Mouse (Mus musculus): ENCODE measurements at regions not wholly inside any gene's neighbourhood (a gene's known extent, or its start where the extent isn't known, plus 50 kb on each side); places are given as distances from the start of the nearest gene placed in this dataset.

DNA sequence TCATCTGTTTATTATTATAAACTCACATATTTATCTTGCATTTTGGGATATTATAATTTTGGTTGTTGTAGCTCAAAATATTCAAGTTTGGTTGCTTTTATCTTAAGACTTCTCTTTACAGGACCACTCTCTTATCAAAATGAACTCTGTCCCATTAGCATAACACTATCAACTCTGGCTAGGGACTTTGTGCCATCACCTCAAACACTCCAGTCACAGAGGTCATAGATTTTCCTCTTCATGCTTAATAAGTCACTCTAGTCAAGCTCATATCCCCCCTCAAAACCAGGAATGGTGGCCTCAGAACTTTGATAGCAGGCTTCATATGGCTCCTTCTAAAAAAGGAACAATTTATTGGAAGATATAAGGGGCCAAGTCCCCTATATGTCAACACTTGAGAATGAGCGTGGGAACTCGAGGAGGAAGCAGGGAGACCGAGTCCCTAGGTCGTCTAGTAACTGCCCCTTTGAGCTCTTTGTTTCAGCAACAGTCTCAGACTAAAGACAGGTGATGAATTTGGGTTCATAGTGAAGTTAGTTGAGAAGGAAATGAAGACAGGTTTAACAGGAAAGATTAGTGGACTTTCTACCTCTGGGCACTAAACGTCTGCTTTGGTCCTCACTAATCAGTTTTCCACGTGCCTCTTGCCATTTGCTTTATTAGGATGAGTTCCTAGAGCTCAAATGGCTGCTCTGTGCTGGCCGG lies 565.4 kb upstream of the Pkn2 start:
- DNase-seq (ENCODE audit: low read depth, low spot score): no peak

DNA sequence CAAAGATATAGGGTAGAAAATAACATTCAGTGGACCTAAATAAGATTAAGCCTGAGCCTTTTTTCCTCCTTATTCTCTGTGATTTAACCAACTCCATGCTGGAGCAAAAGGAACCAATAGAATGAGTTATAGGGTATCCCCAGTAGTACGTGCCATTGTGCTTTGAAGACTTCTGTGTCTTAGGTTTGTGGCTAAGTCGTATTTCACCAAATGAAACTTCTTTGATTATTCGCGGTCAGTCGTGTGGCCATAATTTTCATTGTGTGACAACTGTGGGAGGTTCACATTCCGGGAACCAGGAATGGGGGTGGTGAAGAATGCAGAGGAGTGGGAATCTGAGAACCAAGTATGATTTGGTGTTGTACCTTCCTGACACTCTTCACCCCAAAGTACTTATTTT lies 535.6 kb upstream of the Pkn2 start:
- DNase-seq (ENCODE audit: low read depth, low spot score): no peak

DNA sequence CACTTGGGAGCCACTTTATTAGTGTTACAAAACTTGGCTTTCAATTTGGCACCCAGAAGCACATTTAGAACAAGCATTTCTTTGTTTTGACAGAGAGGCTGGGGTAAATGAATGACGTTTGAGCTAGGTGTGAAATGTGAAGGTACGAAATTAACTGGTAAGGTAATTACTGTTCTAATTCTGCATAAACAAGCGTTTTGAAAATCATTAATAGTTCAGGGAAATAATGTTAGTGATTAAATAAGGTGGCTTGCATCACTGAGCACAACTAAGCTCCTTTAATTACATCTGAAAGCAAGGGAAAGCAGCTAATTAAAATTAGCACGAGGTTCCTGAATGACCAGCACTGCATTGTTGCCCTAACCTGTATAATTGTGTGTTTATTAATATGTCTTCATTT lies 529.9 kb upstream of the Pkn2 start:
- DNase-seq (ENCODE audit: low read depth, low spot score): no peak

DNA sequence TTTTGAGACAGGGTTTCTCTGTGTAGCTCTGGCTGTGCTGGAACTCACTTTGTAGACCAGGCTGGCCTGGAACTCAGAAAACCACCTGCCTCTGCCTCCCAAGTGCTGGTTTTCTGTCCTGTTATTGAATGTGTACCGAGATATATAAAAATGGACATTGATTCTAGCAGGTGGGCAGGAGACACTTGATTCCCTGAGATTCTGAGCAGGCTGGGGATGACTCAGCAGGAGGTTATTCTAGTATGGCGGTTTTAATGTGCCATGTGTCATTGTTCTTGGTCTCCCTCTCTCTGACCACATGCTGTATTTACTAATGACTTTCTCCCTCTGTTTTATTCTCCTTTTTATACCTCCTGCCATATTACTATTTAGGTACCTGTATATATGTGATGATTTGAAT lies 517.2 kb upstream of the Pkn2 start:
- no peak for DNase-seq (ENCODE audit: low read depth, low spot score)

DNA sequence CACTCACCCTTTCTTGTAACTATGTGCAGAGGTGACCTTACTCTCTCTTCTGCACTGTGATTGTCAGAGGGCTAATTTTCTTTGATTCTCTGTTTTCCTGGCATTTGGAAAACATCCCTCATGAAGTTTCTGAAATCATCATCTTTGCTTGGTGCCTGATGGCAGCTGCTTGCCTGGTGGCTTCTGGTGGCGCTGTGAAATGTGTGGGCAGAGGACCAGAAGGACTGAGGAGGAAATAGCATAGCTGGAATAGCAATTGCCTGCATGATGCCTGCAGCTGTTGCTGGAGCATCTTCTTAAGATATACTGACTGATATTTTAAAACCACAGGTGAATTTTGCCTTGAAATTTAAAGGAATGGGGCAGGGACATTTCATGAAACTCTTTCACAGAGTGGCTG lies 502.6 kb upstream of the Pkn2 start:
- peak; percentile 93 for DNase-seq (ENCODE audit: low read depth, low spot score)

DNA sequence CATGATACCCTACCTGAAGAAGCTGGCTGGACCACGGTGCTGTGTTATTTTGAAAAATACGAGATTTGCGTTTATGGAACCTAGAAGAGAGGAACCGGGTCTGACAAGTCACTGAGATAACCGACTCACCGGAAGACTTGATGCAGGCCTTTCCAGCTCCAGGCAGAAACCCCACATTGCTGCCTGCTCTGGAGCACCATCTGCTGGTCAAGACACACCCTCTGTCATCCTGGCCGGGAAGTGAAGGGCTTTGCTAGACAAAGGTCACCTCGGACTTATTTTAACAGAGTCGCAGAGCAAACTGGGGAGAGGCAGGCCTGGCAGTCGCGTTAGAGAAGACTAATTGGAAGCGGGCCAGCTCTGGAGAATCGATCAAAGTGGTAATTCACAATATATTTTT lies 497.4 kb upstream of the Pkn2 start:
- peak; percentile 86 for DNase-seq (ENCODE audit: low read depth, low spot score)

DNA sequence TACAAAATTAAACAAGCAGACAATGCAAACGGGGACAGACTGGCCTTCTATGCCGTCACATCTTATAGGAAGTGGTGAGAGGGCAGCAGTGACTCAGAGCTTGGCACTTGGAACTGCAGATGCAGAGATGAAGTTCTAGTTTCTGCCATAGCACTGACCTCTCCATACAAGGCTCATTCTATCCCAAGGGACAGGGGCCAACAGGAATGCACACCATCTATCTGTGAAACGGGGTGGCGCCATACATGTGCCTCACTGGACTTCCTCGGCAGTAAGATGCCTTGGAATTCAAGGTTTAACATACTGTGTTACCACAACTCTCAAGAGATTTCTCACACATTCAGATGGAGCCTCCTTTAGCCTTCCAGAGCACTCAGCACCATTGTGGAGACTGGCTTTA lies 495.6 kb upstream of the Pkn2 start:
- no peak for DNase-seq (ENCODE audit: low read depth, low spot score)

DNA sequence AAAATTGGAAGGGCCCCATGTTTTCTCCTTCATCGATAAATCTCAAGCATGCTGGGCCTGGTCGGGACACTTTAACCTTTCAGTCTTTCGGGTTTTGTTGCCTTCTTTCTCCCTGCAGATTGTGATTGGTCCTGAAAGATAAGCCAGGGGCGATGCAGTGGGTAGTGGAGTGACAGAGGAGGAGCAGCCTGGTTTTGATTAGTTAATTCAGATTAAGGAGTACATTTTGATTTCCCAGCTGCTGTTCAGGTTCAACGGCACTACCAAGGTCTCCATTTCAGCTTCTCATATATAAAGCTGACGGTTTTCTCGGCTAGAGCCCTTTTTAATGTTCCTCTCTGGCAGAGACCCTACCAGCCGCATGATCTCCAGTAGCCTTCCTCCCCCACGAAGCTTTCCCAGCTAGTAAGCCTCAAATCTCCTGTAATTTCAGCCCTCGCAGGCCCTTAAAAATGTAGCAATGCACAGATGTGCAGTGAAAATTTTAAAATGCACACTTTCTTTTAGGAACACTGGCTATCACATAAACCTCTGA lies 493.8 kb upstream of the Pkn2 start:
- DNase-seq (ENCODE audit: low read depth, low spot score): no peak

DNA sequence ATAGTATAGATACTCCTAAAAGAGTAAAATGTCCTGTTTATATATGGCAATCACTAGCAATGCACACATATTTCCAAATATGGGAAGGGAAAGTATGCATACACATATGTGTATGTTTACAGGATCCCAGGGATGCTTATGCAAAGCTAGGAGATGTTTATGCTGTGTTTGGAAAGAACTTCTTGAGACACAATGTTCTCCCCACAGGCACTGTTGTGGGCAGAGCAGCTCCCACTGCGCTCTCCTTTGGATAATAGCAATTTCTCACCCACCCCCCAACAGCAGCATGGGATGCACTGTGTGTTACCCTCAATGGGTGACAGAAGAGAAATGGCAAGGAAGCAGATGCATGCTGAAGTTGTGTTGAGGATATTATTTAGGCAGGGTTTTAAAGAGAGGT lies 491.7 kb upstream of the Pkn2 start:
- DNase-seq (ENCODE audit: low read depth, low spot score): no peak

DNA sequence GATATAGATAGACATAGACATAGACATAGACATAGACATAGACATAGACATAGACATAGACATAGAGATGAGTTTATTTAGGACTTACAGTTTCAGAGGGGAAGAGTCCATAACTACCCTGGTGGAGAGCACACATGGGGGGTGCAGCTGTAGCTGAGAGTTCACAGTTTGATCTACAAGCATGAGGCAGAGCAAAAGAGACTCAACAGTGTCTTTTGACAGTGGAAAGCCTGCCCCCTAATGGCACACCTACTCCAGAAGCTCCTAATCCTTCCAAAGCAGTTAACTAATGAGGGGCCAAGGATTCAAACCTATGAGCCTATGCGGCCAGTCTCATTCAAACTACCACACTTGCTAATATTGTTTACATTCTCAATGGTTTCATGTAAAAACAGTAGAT lies 487.2 kb upstream of the Pkn2 start:
- no peak for DNase-seq (ENCODE audit: low read depth, low spot score)

DNA sequence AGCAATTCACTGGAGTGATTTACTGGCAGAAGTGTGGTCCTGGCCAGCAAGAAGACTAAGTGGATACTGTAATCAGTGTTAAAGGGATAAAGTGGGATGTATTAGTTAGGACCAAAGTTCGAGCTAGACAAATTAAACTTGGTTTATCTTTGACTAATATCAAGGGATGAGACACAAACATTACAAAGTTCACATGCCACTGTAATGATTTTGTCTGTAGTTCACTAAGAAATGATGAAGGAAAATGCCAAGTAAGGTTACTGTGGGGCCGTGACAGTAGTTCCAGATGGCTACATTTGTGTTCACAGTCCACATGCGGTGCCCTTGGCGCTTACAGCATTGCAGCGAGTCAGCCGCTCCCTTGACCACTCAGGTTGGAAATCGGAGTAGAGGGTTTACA lies 458.2 kb upstream of the Pkn2 start:
- no peak for DNase-seq (ENCODE audit: low read depth, low spot score)

DNA sequence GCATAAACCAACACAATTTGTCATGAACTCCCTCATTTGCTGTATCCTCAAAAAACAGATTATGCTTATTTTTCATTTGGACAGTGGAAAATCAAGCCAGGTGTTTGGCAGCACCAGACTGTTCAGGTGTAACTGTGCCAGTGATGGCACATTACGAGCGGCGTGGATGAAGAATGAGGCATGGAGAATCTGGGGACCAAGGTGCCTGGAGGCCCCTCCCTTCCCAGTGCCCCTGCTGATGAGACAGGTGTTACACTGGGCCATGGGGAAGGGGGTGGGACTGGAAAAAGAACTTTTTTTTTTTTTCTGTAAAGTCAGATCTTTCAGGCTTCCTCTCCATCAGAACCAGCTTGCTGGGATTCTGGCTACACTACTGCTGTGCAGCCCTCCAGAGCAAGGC lies 451.5 kb upstream of the Pkn2 start:
- no peak for DNase-seq (ENCODE audit: low read depth, low spot score)

DNA sequence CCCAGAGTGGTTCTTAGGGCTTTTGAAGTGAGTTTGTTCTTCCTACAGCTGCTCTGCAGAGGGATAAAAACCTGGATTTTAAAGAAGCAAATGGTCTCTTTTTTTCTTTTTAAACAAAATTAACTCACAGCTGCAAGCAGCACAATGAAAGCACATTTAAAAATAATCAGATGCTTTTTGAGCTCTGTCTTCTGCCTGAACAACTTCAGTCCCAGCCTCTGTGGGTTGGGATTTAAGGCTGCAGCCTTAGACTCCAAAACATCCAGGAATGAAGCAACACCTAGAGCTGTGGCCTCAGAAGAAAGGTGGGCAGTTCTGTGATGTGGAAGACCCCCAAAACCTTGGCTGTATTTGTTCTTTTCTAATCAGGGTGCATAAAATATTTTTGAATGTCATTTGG lies 446.7 kb upstream of the Pkn2 start:
- peak; percentile 53 for DNase-seq (ENCODE audit: low read depth, low spot score)

DNA sequence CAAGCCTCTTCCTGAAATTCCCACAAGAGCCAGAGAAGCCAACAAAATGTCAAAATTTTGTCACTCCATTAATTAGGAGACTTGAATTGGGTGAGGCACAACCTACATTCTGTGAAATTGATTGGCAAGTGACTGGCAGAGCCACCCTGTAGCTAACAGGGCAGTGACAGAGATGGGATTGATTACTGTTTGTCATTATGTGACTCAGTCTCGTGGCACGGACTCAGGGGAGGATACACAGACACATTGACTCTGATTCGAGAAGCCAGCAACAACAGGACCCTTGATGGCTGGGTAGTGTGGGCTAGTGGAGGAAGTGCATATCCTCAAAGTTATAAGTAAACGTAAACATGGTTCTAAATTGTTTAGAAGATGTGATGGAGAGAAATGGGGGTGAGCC lies 445.8 kb upstream of the Pkn2 start:
- DNase-seq (ENCODE audit: low read depth, low spot score): no peak

DNA sequence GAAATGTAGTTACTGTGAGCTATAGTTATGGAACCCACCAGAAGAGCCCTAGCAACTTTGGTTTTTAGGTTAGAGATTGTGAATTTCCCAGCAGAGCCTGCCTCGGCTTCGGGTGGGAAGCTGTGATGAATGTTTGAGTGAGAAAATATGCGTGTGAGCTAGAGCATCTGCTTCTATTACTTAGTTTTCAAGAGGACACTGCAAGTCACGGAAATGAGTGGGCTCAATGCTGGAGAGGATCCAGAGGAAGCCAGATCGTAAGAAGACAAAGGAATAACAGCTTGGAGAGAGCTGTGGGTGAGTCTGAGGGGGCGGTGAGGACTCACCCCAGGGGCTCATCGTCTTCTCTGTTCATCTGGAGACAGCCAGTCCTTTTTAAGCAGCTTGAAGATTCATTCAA lies 434.7 kb upstream of the Pkn2 start:
- DNase-seq (ENCODE audit: low read depth, low spot score): peak; percentile 97

DNA sequence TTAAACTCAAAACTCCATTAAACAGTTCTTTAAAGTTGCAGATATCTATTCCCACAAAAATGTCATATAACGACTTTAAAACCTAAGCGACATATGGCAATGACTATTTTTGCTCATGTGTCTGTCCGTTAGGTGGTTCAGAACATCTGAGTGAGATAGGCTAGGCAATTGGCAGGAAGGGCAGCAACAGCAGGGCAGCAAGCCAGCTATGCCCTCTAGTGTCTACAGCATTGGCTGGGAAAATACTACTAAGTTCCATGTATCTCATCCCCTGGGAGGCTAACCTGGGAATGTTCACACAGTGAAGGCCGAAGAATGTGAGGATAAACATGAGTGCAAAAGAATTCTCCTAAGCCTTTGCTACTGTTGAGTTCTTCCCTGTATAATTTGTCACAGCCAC lies 410.0 kb upstream of the Pkn2 start:
- peak; percentile 72 for DNase-seq (ENCODE audit: low read depth, low spot score)

DNA sequence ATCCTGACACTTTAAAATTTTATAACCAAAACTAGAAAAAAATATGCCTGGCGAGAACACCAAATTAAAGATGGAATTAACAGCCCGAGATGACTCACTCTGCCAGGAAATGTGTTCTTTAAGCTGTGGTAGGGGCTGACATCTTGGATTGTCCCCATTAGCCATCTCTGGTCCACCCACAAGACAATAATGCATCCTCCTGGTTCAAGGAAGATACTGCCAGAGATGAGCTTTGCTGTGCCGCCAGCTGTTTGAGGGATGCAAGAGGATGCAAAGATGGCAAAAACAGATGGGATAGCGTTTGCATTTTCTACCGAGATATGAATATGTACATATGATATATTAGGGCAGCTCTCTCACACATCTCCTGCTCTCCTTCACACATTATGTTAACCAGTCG lies 382.3 kb upstream of the Pkn2 start:
- peak; percentile 84 for DNase-seq (ENCODE audit: low read depth, low spot score)

DNA sequence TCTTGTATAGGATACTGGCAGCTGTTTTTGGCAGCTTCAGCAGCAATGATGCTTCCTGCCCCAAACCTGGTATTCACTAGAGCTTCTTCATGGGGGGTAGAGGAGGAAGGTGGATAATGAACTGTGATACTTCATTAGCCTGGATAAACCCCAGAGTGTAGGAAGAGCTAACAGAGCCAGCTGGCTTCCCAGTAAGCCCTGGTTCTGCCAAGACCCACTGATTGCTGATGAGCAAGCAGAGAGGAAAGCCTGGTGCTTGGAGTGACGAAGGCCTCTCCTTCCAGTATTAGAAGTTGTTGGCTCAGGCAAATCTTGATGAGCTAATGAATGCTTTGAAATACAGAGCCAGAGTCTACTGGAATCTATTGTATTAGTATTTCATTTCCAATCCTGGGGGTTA lies 370.8 kb upstream of the Pkn2 start:
- DNase-seq (ENCODE audit: low read depth, low spot score): peak; percentile 43

DNA sequence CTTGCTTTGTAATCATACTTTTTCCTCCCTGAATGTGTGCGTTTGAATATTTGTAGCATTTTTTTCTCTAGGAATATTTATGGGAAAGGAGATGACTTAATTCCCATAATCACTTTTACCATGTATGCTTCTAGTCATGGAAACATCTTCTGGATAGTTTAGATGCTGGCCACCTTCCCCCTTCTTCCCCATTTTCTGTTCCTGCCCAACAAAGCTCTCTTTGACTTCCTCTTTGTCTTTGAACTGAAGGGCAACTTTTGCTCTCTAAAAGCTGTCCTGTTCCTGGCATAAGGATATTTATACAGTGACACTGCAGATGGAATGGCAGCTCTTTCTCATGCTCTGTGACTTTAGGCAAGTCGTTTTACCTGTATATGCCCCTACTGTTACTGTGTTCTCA lies 370.2 kb upstream of the Pkn2 start:
- no peak for DNase-seq (ENCODE audit: low read depth, low spot score)

DNA sequence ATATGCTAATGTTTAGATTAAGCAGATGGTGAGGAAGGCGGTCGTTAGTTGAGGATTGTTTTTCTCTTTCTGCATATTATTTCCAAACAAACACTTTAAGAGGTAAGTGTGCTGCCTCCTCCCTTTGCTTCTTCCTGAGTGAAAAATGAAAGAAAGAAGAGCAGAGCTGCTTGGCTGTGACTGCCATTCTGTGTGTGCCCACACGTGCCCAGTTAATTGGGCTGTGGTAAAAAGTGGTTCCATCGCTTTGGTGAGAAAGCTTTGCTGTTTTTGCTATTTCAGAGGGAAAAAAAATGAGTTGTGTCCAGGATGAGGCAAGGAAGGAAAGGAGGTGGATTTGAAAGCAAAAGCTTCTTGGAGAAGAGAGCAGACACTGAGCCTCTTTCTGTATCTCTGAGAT lies 360.9 kb upstream of the Pkn2 start:
- DNase-seq (ENCODE audit: low read depth, low spot score): peak; percentile 55

DNA sequence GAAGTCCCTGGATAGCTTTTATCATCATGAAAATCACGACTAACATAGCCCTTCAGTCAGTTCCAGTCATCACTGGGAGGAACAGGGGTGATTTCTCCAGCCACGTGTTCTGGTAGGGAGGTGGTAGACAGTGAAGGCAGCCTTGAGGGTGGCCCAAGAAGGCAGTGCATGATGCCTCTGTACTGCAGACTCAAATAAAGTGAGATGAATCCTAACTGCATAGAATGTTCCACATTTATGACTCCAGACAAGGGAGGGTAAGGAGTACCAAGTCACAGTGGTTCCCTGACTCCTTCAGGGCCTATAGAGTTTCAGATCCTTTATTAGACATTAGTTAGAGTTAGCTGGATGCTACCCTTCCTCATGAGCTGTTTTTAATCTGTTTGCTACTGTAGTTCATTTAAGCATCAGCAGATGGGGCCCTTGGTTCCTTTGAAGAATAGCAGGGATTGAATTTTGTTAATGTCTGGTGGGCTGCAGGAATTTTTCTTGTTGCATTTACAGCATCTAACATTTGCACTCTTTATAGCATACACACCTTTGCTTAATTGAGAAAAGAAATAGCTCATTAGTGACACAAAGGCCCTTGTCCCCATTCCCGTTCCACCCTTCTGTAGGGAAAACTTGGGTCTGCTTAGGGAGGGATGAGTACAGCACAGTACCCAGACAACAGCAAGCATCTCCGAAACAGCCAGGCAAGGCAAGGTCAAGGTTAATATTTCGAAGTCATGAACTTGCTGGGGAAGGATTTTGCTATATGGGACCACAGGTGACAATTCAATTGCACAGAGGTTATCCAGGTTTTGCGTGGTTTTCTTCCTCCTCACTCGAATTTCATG lies 359.0 kb upstream of the Pkn2 start:
- peak; percentile 56 for DNase-seq (ENCODE audit: low read depth, low spot score)

DNA sequence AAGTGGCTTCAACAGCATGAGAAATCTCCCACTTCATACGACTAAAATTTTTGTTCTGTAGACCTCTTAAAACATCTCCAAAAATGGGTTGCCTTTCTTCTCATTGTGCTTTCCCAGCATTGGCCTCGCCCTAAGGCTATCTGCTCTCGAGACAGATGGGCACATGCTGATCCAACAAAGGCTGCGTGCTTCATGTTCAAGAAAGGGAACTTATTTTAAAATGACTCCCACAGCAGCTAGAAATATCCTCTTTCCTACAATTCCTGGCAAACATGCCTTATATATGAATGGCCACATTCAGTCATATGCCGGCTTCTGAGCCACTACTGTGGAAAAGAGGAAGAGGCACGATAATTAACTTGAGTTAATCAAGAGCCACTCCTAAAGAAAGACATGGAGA lies 356.7 kb upstream of the Pkn2 start:
- peak; percentile 73 for DNase-seq (ENCODE audit: low read depth, low spot score)
